Mouse (Mus musculus) megakaryocyte-erythroid progenitor cell, adult 5-6 weeks (primary cell): ENCODE results near the gene Sh3rf3. TPM values are rescaled to one million over a fixed set of nuclear protein-coding genes. Genes with fewer than 3 reads are reported as not detected.

ENCODE experiments used
- ATAC-seq: replicated peaks from 2 replicates; pipeline ENCODE4 v1.8.0; 2016; ENCODE audit warnings: mild to moderate bottlenecking, inconsistent platforms; ENCODE audit not compliant: severe bottlenecking, poor library complexity, low FRiP score, low TSS enrichment
- total RNA-seq, 2 experiments: library from RNA; stranded (forward) in 1 of 2; stranded (reverse) in 1 of 2; fragments of 200-1000, 215-1000 nt in 1 of 2; fragments of >200 nt in 1 of 2; fragmentation: Nextera tagmentation in 1 of 2; gene quantifications; 2 replicates each; pipeline ENCODE4 v1.2.3; 2014 to 2017

Sh3rf3 gene
- total RNA-seq (2014; fragmentation: Nextera tagmentation) (not detected in 2 replicates), total RNA-seq (2017) (not detected in 2 replicates)

DNA sequence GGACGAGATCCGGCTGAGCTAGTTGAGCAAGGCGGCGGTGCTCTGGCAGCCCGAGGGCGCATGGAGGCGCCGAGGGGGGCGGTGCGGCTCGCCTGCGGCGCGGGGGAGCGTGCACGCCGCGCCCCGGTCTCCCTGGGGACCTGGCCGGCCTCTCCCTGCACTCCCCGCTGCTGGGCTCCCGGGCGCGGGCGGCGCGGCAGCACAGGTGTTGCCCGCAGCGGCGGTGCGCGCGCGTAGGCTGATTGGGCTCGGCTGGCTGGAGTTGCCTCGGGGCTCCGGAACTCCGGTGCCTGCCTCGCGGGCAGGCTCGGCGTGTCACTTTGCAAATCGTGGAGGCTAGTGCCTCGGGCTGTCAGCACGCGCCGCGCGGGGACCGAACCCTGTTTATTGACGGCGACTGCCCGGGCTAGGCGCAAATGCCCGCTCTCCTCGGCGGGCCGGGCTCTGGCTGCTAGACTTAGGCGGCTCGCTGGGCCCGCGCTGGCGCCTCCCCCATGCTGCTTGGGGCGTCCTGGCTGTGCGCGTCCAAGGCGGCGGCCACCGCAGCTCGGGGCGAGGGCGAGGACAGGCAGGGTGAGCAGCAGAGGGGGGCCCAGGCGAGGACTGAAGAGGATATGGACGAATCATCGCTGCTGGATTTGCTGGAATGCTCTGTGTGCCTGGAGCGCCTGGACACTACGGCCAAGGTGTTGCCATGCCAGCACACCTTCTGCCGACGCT lies at the start of gene Sh3rf3:
Gene Sh3rf3, plus strand, starts transcription at position 279 of the 720 bp plus-strand sequence.
- no peak for ATAC-seq

DNA sequence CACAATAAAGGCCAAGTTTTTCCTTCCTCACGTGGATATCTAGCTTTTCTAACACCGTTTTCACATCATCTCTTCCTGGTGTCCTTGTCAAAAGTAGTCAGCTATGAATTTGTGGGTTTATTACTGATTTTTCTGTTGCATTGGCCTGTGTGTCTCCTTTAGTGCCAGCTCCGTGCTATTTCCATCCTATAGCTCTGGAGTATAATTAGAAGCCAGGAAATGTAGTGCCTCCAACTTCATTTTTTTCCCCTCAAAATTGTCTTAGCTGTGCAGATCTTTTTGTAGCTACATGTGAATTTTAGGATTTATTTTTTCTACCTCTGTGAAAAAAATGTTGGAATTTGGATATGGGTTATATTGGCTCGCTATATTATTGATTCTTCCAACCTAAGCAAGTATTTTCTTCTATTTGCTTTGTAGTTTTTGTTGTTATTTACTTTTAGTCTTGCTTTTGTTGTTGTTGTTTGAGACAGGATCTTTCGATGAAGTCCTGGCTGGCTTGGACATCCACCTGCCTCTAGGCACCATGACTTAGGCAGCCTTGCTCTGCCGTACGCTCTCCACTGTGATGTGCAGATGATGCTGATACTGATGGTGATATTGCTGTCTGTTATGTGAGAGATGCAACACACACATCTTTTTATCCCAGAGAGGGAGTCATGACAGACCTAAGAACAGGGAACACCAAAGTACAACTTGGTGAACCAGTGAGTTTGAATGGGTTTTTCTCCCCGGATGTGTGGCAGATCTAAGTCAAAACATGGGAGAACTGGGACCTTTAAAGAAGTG lies 24.5 kb upstream of the Sh3rf3 start:
- ATAC-seq, result no peak

DNA sequence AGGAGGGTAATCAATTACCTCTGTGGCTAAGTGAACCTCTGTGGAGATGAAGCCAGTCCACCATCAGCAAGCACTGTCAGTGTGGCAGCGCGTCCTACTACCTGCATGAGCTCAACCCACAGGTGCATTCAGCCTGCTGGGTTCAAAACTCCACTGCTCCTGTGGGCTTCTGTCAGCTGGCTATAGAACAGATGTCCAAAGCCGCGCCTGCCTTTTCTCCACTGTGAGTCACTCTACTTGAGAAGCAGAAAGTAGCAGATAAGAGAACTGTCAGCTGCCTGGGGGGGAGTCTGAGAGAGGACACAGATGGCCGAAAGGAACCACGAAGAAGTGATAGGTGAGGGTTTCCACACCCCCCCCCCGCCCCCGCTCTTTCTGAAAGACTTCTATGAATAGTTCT lies 15.6 kb upstream of the Sh3rf3 start:
- ATAC-seq, result no peak

DNA sequence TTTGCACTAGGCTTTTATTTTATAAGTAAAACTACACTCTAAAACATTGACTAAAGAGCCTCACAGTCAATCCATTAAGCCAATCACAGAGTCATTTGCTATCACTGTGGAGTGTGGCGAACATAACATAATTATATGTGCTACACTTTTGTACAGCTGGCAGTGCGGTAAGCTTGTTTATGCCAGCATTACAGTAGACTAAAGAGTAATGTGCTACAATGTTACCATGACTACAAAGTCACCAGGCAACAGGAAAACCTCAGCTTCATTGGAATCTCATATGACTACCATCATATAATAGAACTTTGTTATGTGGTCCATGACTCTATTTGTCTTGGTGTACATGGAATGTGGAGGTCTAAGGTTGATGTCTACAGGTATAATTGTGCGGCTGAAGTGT lies 15.0 kb upstream of the Sh3rf3 start:
- ATAC-seq, result no peak

DNA sequence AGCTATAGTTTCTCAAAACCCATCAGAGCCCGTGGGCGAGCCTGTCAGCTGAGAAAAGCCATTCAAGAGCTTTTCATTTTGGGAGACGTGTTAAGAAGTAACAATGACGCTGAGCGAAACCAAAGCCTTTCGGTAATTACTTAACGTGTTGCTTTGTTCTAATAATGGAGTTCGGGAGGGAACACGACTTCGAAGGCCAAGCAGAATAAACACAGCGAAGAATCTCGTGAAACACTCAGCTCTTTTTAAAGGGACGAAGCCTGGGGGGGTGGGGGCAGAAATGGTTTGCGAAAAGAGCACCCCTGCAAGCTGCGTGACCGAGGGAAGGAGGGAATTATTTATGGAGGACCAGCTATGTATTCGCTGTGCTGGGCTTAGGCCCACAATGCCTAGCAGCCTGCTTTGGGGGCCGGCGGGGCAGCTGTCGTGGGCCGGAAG lies 12.1 kb upstream of the Sh3rf3 start:
- ATAC-seq, result no peak

DNA sequence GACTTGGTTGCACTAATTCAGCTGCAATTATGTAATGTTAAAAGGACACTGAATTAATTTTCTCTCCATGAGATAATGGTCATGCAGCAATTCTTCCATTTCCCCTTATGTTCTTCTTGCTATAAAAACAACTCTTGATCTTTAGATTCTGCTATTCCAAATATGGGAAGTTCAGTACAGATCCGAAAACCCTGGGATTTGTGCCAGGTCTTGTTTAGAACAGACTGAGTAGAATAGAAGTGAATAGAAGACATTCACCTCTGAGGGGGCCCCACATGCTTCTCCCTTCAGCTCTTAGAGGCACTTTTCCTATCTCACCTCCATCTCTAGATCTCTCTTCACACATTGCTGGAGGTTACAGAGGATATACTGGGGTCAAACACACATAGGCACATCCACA lies 10.8 kb upstream of the Sh3rf3 start:
- no peak for ATAC-seq

DNA sequence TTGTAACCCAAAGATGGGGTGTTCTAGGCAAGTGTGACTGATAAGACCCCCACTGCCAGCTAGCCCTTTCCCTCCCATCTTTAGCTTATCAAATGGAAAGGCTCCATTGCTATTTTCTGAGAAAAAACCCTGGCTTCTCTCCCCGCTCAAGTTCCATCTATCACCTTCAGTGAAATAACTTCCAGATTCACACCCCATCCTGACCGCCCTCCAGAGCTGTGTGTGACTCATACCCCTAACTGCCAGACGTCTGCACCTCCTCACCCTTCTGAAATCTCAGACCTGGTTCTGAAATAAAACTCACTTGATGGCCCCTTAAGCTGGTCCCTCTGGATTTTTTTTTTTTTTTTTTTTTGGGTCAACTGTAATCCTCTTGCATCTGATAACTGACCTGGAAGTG lies 5.2 kb upstream of the Sh3rf3 start:
- ATAC-seq, result no peak

DNA sequence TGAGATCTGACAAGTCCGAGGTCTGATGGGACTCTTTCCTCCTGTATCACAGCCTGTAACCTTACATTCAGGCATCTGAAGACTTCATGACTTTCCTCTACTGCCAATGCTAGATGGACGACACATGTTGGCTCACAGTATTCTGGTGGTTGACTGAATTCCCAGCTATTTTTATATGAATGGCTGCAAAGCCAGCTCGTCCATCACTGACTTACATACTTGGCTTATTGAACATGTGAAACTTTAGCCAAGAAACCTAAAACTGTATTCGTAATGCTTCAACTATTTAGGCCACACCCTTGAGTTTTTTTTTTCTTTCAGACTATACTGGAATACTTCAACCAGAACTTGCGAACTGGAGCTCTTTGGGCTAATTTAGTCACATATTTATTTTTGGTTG lies 3.0 kb upstream of the Sh3rf3 start:
- no peak for ATAC-seq

DNA sequence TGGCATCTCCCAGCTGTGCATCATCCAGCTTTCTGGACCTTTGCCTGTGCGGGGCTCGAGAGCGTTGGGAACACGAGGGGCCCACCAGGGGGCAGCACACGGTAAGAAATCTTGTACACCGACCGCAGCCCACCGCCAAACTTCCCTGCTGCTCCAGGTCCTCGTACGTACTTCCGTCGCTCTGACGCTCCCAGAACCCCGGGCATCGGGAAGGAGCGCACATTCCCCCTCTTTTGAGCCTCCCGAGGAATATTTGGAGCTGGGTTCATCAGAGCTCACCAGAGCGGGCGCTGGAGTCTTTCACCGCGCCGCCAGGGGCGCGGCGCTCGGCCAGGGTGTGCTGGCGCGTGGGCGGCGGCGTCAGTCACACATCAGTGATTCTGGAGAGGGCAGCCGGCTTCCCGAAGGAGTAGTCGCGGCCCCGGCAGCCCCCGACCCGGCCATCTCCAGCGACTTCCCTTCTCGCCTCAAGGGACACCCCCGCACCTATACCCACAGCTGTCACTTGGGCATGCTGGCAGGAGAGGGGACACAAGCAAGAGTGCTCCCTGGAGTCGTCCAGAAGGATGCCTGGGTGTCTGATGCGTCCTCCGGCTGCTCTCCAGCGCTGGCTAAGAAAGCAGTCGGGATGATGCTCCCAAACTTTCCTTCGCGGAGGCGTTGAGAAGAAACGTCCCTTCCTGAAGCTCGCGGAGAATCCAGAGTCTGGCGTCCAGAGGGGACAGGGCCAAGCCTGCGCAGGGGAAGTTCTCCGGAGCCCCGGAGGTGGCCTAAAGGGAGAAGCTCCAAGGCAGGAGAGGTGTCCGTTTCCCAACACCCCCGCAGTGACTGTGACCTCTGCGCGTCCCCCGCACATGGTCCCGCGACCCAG lies 714 bp upstream of the Sh3rf3 start:
- ATAC-seq, result peak; percentile 86

DNA sequence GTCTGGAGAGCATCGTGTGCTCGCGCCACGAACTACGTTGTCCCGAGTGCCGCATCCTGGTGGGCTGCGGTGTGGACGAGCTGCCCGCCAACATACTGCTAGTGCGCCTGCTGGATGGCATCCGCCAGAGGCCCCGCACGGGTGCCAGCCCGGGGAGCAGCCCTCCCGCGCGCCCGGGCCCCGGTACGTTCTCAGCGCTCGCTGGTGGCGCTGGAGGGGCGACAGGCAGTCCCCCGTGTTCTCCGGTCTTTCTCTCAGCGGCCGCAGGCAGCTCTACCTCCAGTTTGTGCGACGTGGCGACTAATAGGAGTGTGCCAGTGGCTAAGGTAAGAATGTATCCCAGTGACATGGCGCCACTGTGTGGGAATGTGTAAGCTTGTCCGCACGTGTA lies 637 bp downstream of the Sh3rf3 start:
- no peak for ATAC-seq

DNA sequence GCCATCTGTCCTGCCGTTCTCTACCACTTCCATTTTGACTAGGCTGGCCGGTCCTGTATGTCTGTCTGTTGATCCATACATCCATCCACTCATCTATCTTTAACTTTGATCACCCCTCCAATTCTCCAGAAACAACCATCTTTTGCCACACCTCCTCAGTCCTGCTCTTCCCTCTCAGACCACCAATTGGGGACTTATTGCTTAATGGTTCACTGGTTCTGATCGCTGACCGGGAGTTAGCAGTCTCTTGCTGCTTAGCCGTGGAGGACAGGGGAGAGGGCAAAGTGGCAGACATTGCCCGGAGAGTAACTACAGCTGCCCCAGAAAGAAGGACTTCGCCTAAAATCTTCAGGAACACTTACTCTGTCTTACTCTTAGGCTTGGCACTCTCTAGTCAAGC lies 1.3 kb downstream of the Sh3rf3 start:
- no peak for ATAC-seq

DNA sequence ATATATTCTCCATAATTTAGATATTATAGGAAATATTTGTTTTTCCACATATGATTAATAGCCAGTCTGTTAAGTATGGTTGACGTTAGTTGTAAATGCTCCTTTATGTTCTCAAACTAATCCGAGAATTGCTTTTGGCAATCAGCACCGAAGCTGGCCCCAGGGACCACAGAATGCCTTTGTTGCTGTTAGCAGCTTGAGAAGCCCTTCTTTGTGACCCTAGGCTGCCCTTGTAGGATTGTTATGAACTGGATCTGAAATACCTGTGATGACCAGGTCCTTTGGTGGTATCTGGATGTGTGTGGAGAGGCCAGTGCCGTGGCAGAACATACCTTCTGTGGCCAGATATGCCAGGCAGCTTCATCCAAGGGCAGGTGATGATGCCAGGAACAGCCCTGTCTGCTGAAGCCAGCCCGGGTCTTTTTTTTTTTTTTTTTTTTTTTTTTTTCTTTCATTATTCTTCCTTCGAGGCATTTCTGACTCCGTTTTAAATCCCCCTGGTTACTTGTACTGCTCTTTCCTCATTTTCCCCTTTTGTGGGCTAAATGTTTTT lies 10.9 kb downstream of the Sh3rf3 start:
- ATAC-seq, result no peak

DNA sequence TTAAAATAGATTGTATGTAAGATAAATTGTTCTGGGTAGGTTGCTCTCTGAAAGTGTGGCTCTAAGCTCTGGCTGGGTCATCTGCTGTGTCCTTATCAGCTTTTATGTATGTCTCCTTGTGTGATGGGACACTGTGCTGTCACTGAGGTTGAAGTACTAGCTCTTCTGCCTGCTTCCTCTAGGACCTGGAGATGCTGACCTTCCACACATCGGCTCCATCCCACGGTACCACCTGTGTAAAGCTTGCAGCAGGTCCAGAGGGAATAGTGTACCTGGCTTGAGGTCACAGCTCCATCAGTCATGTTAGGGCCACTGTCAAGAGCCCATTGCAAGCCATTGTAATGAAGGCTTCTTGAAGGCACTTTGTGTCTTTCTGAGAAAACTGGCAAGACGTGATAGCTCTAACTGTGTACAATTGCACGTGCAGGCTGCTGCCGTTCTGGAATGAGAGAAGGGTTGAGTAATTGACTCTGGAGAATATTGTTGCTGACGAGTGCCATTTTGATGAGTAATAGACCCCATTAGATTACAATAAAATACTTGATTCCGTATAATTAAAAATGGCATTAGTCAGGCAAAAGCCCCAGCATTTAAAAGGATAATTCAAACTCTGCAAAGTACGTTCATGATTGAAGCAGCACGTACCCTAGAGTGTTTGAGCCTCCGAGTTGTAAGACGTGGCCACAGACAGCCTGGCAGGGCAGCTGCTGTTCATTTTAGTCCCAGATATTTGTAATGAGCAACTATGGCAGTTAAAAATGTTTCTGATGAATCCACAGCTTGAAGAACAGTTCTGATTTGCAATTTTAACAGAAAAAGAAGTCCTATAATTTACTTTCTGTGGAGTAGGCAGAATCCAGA lies 16.3 kb downstream of the Sh3rf3 start:
- ATAC-seq, result no peak

DNA sequence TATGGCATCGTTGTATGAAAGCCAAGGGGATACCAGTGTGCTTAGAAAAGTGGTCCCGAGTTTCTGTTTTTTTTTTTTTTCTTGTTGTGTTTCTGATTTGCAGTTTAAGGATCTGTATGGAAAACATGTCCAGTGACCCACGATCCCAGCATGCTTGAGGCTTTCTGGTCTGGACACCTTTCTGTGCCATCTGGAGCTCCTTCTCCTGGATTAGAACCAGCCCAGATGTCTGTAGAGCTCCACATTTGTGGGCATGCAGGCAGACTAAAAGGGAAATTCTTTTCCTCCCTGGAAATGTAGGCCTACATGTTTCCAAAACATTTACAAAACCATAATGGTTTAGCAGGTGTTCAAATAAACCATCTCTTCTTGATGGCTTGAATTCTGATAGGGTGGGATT lies 20.0 kb downstream of the Sh3rf3 start:
- no peak for ATAC-seq

DNA sequence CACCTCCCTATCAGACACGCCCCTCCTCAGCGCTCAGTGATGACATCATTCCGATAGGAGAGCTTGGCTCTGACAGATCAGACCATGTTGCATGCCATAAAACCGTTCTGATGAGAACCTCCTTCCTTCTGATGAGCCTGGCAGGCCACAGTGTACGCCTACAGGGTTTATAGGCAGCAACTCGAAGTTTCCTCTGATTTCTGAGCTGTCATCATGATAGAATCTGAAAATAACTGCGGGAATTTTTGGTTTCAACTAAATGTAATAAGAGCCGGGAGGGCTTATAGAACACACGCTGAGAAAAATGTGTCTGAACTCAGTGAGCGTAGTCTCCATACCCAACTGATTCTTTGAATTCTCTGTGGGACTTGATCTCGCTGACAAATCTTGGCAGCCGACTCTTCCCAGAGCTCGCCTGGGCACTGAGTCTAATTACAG lies 20.6 kb downstream of the Sh3rf3 start:
- ATAC-seq, result no peak

DNA sequence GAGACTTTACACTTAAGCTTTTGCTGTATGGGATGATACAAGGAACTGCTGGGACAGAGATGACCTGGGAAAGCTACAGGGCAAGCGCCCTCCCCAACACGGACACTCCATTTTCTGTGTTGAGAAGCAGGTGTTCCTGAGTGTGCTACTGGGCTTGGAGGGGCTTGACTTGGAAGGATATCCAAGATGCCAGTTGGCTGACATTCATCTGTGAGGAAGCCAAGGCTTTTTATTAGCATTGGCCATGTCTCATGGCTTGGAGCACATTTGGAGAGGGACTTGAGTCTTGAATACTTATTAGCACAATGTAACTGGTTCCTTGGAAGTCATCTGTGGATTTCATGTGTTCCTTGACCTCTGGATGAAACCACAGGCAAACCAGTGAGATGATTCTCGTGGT lies 23.2 kb downstream of the Sh3rf3 start:
- no peak for ATAC-seq

DNA sequence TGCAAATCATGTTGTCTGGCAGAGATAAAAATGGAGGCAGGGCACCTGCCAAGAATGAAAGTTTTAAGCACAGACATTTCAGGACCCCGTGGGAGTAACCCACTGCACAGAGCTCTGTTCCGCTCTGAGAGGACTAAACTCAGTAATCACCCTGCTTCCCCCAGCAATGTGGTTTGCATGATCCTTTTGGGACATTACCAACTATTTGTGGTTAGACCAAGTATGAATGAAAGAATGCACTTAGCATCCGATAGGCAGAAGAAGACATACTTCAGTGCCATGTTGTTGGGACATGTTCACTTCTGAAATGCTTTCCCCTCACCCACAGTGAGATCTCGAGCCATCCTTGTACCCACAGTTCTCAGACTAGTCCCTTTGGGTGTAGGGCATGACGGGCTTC lies 24.3 kb downstream of the Sh3rf3 start:
- no peak for ATAC-seq

DNA sequence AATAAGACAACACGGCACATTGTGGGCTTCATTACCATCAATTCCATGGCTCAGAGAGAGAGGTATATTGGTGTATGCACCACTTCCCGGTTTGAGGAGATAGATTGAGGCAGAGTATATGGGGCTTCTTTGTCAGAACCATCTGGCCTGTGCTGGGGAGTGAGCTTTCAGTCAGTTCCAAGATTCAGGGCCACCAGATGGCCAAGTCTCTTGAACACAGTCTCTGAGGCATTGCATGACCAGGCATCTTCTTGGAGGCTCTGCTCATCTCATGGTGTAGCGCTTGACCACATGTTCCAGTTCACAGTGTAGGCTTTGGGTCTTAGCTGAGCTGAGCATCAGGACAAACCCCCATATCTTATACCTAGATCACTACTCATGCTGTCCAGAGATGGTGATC lies 28.8 kb downstream of the Sh3rf3 start:
- ATAC-seq, result no peak

DNA sequence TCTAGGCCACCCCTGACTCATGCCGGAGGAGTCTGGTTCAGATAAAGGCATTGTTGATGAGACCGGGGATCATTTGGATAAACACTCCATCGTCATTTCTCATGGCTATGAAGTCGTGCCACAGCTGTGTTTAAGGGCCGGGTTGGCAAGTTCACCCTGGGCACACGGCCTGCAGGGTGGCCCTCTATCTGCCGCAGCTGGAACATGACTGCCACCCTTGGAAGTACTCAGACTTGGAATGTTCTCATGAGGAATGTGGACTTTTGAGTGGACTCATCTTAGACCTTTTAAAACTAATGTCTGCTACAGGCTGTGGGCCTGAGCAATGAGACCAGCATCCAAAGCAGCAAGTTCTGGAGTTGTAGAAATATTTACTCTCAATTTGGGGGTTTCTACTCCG lies 29.9 kb downstream of the Sh3rf3 start:
- no peak for ATAC-seq
